Mouse (Mus musculus) cerebellum, adult 2 months (tissue): ENCODE data around the gene Exoc2.

Source experiments
- CTCF ChIP-seq: fragments of 200-500 bp; IDR thresholded peaks from 2 replicates; pipeline ENCODE4 v1.5.1; 2011; ENCODE audit warnings: low read depth, mild to moderate bottlenecking, control low read depth, low read length, moderate library complexity, borderline replicate concordance; ENCODE audit not compliant: insufficient read depth
- POLR2A ChIP-seq: fragments of 200-500 bp; IDR thresholded peaks from 2 replicates; pipeline ENCODE4 v1.6.1; 2011; ENCODE audit warnings: low read length, control low read depth, borderline replicate concordance; ENCODE audit not compliant: insufficient read depth

GRCm38 (mm10) chr13:30781905-30782304, 192.0 kb downstream of the Exoc2 start:
- no peak for TF ChIP-seq CTCF
- TF ChIP-seq POLR2A = no peak
